Mouse (Mus musculus): ENCODE measurements at regions not wholly inside any gene's neighbourhood (a gene's known extent, or its start where the extent isn't known, plus 50 kb on each side); places are given as distances from the start of the nearest gene placed in this dataset.
A peak's percentile ranks its signal among the peaks of the same experiment; 100 is the strongest.

DNA sequence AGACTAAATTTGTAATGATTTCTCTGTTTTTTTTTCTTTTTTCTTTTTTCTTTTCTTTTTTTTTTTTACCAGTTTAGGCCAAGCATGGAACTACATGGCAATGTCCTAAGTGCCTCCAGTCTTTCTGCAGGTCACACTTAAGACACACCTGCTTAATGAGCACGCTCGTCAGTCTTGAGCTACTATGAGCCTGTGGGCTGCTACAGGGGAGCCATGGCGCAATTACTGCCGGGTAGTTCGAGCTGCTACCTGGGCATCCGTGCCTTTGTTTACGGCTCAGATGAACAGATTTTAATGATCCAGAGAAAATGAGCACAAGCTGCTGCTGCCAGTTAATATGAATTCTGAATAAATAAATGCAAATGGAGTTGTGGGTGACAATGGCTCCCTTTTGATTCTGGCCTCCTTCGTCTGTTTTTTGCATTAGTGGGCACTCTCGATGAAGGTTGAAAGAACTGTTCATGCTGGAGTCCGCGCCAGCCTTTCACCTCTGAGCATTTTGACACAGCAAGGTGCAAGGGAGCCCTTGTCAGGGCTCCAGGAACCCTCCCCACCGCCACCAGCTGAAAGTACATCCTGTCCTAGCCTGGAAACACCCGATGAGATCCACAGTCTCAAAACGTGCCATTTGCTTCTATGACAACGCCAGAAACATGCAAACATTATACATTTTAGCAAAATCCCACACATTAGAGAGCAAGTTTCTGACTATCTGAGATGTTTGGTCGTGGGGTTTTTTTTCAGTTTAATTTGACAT lies 81.3 kb upstream of the 1700025G04Rik start:
- 77% methylated on average over 16 of the region's 16 CpGs for WGBS
- Histone ChIP-seq H3K27me3 (ENCODE audit: control insufficient read depth, insufficient read depth, low read length) (no peaks in the 10 kb centered on the region), H3K4me1 (ENCODE audit: control insufficient read depth, insufficient read depth, low read length) (no peaks in the 10 kb centered on the region), H3K4me3 (ENCODE audit: low read depth, low read length) (no peak overlapping the region), H3K27ac (replicated peaks; ENCODE audit: low read depth, low read length) (no peak overlapping the region), H3K9ac (replicated peaks; ENCODE audit: low read length) (no peak overlapping the region), H3K4me2 (ENCODE audit: low read depth, low read length) (no peak overlapping the region), H3K9me3 (replicated peaks; ENCODE audit: control insufficient read depth, low read length) (no peaks in the 10 kb centered on the region), H3K36me3 (replicated peaks; ENCODE audit: control insufficient read depth, insufficient read depth, low read depth, low read length) (no peaks in the 10 kb centered on the region)
- DNase-seq (ENCODE audit: low spot score) (no peak), ATAC-seq (replicated peaks; ENCODE audit: insufficient number of reproducible peaks, low FRiP score, low TSS enrichment, low read depth) (no peak)

DNA sequence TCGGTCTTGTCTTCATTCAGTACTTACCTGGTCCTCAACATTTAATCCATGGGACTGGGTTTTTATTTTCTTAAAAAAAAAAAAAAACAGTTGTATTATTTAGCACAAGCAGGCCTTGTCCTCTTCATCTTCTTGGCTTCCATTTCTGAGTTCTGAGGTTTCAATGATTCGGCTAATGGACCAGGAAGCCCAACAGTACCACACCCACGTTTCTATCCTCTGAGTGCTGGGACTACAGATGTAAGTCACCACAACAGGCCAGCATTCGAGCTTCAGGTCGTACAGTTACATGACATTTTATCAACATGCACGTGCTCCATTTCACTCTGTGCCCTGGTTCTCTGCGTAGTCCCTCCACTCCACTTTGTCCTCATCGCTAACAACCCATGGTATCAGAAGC lies 80.7 kb upstream of the 1700025G04Rik start:
- Histone ChIP-seq H3K27me3 (ENCODE audit: control insufficient read depth, insufficient read depth, low read length) (no peaks in the 10 kb centered on the region), H3K4me1 (ENCODE audit: control insufficient read depth, insufficient read depth, low read length) (no peaks in the 10 kb centered on the region), H3K4me2 (ENCODE audit: low read depth, low read length) (no peak overlapping the region), H3K36me3 (replicated peaks; ENCODE audit: control insufficient read depth, insufficient read depth, low read depth, low read length) (no peaks in the 10 kb centered on the region), H3K9ac (replicated peaks; ENCODE audit: low read length) (no peak overlapping the region), H3K4me3 (ENCODE audit: low read depth, low read length) (no peak overlapping the region), H3K9me3 (replicated peaks; ENCODE audit: control insufficient read depth, low read length) (no peaks in the 10 kb centered on the region), H3K27ac (replicated peaks; ENCODE audit: low read depth, low read length) (no peak overlapping the region)
- WGBS, result 89% methylated on average over 8 of the region's 8 CpGs
- DNase-seq (ENCODE audit: low spot score) (no peak), ATAC-seq (replicated peaks; ENCODE audit: insufficient number of reproducible peaks, low FRiP score, low TSS enrichment, low read depth) (no peak)

DNA sequence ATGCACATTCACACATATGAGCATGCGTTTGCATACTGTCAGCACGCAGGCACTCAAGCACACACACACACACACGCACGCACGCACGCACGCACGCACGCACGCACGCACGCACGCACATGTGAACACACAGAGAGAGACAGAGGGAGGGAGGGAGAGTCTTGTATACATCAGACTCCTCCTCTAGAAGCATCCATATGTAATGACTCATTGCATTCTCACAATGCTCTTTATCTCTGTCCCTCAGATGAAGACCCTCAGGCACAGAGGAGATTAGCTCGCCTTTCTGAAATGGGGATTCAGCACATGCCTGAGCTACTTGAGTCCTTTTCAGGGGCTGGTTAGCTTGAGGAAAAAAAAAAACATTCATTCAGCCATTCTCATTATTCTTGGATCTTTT lies 79.6 kb upstream of the 1700025G04Rik start:
- H3K27me3 ChIP-seq (ENCODE audit: control insufficient read depth, insufficient read depth, low read length), result no peaks in the 10 kb centered on the region
- H3K9ac ChIP-seq (replicated peaks; ENCODE audit: low read length), result no peak overlapping the region
- no peak overlapping the region for H3K4me3 ChIP-seq (ENCODE audit: low read depth, low read length)
- ATAC-seq (replicated peaks; ENCODE audit: insufficient number of reproducible peaks, low FRiP score, low TSS enrichment, low read depth), result no peak
- H3K36me3 ChIP-seq (replicated peaks; ENCODE audit: control insufficient read depth, insufficient read depth, low read depth, low read length), result no peaks in the 10 kb centered on the region
- no peak overlapping the region for H3K27ac ChIP-seq (replicated peaks; ENCODE audit: low read depth, low read length)
- H3K9me3 ChIP-seq (replicated peaks; ENCODE audit: control insufficient read depth, low read length), result no peaks in the 10 kb centered on the region
- H3K4me1 ChIP-seq (ENCODE audit: control insufficient read depth, insufficient read depth, low read length), result no peaks in the 10 kb centered on the region
- H3K4me2 ChIP-seq (ENCODE audit: low read depth, low read length), result no peak overlapping the region
- WGBS, result 93% methylated on average over 14 of the region's 14 CpGs
- DNase-seq (ENCODE audit: low spot score), result no peak

DNA sequence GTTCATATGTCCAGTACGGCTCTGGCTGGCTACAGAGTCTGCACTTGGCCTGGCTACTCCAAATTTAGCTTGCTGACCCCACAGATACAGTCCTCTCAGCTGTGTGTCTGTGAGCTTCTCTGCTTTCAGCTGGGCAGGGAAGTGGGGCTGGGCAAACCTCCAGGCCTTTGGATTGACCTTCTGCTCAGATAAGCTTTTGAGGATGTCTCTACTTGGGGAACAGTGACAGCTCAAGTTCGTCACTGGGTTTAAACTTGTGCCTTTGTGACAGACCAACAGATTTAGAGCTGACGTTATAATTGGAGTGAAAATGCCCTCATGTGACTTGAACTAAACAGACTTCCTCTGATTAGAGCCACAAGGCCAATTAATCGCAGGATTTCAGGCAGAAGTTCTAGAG lies 78.4 kb upstream of the 1700025G04Rik start:
- Histone ChIP-seq H3K9me3 (replicated peaks; ENCODE audit: control insufficient read depth, low read length) (no peaks in the 10 kb centered on the region), H3K4me3 (ENCODE audit: low read depth, low read length) (no peak overlapping the region), H3K4me2 (ENCODE audit: low read depth, low read length) (no peak overlapping the region), H3K27ac (replicated peaks; ENCODE audit: low read depth, low read length) (no peak overlapping the region), H3K9ac (replicated peaks; ENCODE audit: low read length) (no peak overlapping the region), H3K27me3 (ENCODE audit: control insufficient read depth, insufficient read depth, low read length) (no peaks in the 10 kb centered on the region), H3K4me1 (ENCODE audit: control insufficient read depth, insufficient read depth, low read length) (no peaks in the 10 kb centered on the region), H3K36me3 (replicated peaks; ENCODE audit: control insufficient read depth, insufficient read depth, low read depth, low read length) (no peaks in the 10 kb centered on the region)
- DNase-seq (ENCODE audit: low spot score) (no peak), ATAC-seq (replicated peaks; ENCODE audit: insufficient number of reproducible peaks, low FRiP score, low TSS enrichment, low read depth) (no peak)
- WGBS, result 66% methylated on average over 4 of the region's 4 CpGs

DNA sequence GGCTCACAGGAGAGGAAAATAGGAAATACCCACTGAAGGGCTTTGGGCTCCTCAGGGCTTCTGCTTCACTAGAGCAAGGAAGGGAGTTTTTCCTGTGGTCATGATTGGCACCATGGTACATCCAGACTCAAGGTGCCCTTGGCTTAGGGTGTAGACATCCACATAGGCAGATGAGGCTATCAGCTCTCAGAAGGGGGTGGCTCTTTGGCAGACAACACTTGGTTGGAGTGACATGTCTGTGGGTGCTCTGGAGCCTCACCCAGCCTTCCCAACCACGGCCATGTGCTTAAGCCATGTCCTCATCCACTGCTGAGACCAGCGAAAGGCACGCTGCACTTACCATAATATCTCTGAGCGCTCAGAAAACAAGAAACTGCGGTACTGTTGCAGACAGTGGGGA lies 77.8 kb upstream of the 1700025G04Rik start:
- H3K27me3 ChIP-seq (ENCODE audit: control insufficient read depth, insufficient read depth, low read length), result no peaks in the 10 kb centered on the region
- DNase-seq (ENCODE audit: low spot score) (no peak), ATAC-seq (replicated peaks; ENCODE audit: insufficient number of reproducible peaks, low FRiP score, low TSS enrichment, low read depth) (no peak)
- H3K9me3 ChIP-seq (replicated peaks; ENCODE audit: control insufficient read depth, low read length), result no peaks in the 10 kb centered on the region
- H3K9ac ChIP-seq (replicated peaks; ENCODE audit: low read length), result no peak overlapping the region
- no peak overlapping the region for H3K4me2 ChIP-seq (ENCODE audit: low read depth, low read length)
- H3K4me1 ChIP-seq (ENCODE audit: control insufficient read depth, insufficient read depth, low read length), result no peaks in the 10 kb centered on the region
- WGBS, result 90% methylated on average over 5 of the region's 5 CpGs
- no peak overlapping the region for H3K4me3 ChIP-seq (ENCODE audit: low read depth, low read length)
- no peaks in the 10 kb centered on the region for H3K36me3 ChIP-seq (replicated peaks; ENCODE audit: control insufficient read depth, insufficient read depth, low read depth, low read length)
- no peak overlapping the region for H3K27ac ChIP-seq (replicated peaks; ENCODE audit: low read depth, low read length)

DNA sequence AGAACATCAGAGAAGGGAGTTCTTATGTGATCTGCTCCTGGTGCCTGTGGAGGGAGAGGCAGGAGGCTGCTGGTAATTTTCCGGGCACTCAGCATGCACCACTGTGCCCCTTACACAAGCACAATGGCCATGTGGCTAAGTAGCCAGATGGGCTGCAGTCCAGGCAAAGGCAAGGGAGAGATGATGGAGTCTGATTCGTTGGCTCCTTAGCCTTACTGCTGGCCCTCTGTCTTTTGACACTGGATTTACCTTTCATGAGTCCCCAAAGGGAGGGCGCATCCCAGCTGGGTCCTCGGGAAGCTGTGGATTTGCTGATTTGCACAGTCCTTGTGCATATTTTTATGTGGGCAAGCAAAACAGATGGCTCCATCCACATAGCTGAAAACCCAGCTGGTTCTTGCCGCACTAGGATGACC lies 75.6 kb upstream of the 1700025G04Rik start:
- H3K27me3 ChIP-seq (ENCODE audit: control insufficient read depth, insufficient read depth, low read length), result no peaks in the 10 kb centered on the region
- H3K4me3 ChIP-seq (ENCODE audit: low read depth, low read length), result no peak overlapping the region
- 70% methylated on average over 5 of the region's 5 CpGs for WGBS
- DNase-seq (ENCODE audit: low spot score) (no peak), ATAC-seq (replicated peaks; ENCODE audit: insufficient number of reproducible peaks, low FRiP score, low TSS enrichment, low read depth) (peak; percentile 39; the same call in 1 of the 2 replicates)
- no peaks in the 10 kb centered on the region for H3K4me1 ChIP-seq (ENCODE audit: control insufficient read depth, insufficient read depth, low read length)
- H3K9me3 ChIP-seq (replicated peaks; ENCODE audit: control insufficient read depth, low read length), result no peaks in the 10 kb centered on the region
- H3K36me3 ChIP-seq (replicated peaks; ENCODE audit: control insufficient read depth, insufficient read depth, low read depth, low read length), result no peaks in the 10 kb centered on the region
- no peak overlapping the region for H3K9ac ChIP-seq (replicated peaks; ENCODE audit: low read length)
- H3K4me2 ChIP-seq (ENCODE audit: low read depth, low read length), result no peak overlapping the region
- H3K27ac ChIP-seq (replicated peaks; ENCODE audit: low read depth, low read length), result peak overlapping the region; percentile 6; the same call in 1 of the 2 replicates

DNA sequence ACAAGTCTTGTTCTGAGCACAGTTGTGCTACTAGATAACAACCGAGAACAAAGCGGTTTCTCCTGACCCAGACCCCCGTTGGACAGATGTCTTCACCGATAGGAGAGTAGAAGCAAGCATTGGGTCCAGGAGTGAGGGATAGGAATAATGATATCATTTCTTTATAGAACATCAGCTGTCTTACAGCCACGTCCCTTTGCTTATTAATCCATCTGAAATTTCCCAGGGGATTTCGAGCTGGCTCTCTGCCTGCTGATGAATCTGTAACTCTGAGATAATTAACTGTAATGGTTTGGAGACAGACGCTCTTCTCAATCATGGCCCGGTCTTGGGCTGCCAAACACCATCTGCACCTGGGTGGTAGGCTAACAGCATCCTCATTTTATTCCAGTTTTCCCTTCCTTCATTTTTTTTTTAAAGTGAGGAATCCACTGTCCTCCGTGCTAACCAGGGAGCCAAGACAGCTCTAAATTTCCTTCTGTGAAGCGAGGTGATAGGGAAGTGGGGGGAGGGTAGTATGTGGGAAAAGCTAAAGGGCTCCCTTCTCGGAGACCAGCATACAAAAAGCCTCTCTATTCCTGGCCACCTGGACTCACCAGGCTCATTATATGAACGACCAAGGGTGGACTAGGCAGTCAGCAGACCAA lies 75.0 kb upstream of the 1700025G04Rik start:
- Histone ChIP-seq H3K4me2 (ENCODE audit: low read depth, low read length) (no peak overlapping the region), H3K9me3 (replicated peaks; ENCODE audit: control insufficient read depth, low read length) (no peaks in the 10 kb centered on the region), H3K27ac (replicated peaks; ENCODE audit: low read depth, low read length) (peak overlapping the region; percentile 6; the same call in 1 of the 2 replicates), H3K9ac (replicated peaks; ENCODE audit: low read length) (no peak overlapping the region), H3K27me3 (ENCODE audit: control insufficient read depth, insufficient read depth, low read length) (no peaks in the 10 kb centered on the region), H3K36me3 (replicated peaks; ENCODE audit: control insufficient read depth, insufficient read depth, low read depth, low read length) (no peaks in the 10 kb centered on the region), H3K4me3 (ENCODE audit: low read depth, low read length) (no peak overlapping the region), H3K4me1 (ENCODE audit: control insufficient read depth, insufficient read depth, low read length) (no peaks in the 10 kb centered on the region)
- no peak for DNase-seq (ENCODE audit: low spot score)
- no peak for ATAC-seq (replicated peaks; ENCODE audit: insufficient number of reproducible peaks, low FRiP score, low TSS enrichment, low read depth)
- WGBS, result 64% methylated on average over 12 of the region's 12 CpGs

DNA sequence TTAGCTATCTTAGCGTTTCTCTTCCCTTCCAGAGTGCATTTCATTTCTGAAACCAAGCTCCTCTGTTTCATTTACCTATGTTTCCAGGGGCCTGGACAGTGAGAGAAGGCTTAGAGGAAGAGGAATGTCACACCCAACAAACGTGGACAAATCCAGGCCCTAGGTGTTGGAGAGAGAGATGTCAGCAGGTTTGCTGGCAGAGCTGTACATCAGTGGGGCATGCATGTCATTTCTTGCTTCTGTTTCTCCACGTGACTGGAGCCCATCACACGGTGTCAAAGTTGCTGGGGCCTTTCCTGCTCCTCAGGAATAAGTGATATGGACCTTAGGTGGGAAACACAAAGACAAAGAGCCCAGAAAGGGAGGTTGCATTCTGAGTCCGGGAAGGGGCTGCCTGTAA lies 74.3 kb upstream of the 1700025G04Rik start:
- H3K4me2 ChIP-seq (ENCODE audit: low read depth, low read length), result no peak overlapping the region
- H3K4me1 ChIP-seq (ENCODE audit: control insufficient read depth, insufficient read depth, low read length), result no peaks in the 10 kb centered on the region
- no peak overlapping the region for H3K4me3 ChIP-seq (ENCODE audit: low read depth, low read length)
- ATAC-seq (replicated peaks; ENCODE audit: insufficient number of reproducible peaks, low FRiP score, low TSS enrichment, low read depth) (no peak), DNase-seq (ENCODE audit: low spot score) (no peak)
- no peak overlapping the region for H3K27ac ChIP-seq (replicated peaks; ENCODE audit: low read depth, low read length)
- H3K27me3 ChIP-seq (ENCODE audit: control insufficient read depth, insufficient read depth, low read length), result no peaks in the 10 kb centered on the region
- H3K36me3 ChIP-seq (replicated peaks; ENCODE audit: control insufficient read depth, insufficient read depth, low read depth, low read length), result no peaks in the 10 kb centered on the region
- H3K9me3 ChIP-seq (replicated peaks; ENCODE audit: control insufficient read depth, low read length), result no peaks in the 10 kb centered on the region
- WGBS, result 78% methylated on average over 5 of the region's 5 CpGs
- H3K9ac ChIP-seq (replicated peaks; ENCODE audit: low read length), result no peak overlapping the region
